Mouse (Mus musculus): ENCODE data around the gene Ccl25.

GRCm38 (mm10) chr8:4360922-4361321, 35.9 kb downstream of the Ccl25 start:
- TF ChIP-seq CTCF (IDR thresholded peaks at IDR 0.05; ENCODE audit: insufficient read depth, low read depth, low read length): no peak
- TF ChIP-seq POLR2A (IDR thresholded peaks at IDR 0.05; ENCODE audit: insufficient read depth, low read depth, low read length): no peak
